Mouse (Mus musculus): ENCODE data around the gene Anxa4. TPM values are rescaled to one million over a fixed set of nuclear protein-coding genes. Genes with fewer than 3 reads are reported as not detected.

Anxa4 gene
- polyA plus RNA-seq, 1 experiment from 2014 or later: 4.6 TPM

DNA sequence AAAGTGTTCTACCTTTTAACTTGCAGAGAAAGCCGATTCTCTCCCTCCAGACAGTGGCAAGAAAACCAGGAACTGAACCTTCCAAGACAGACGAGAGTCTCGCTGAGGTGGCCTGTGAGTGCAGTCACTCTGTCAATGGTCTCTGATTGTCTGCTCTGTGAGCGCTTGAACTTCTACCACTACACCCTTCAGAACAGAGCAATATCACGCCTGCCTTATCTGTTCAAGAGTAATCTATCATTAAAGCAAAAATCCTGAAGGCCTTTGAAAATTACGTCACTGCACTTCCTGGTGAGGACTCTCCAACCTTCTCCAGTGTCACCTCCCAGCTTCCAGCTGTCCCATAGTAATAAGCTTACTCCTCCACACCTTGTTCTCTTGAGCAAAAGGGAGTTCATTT lies 18.4 kb downstream of the Anxa4 start:
- Histone ChIP-seq H3K9ac (ENCODE audit: low read depth, low read length) (no peak overlapping the region), H3K9me3 (replicated peaks; ENCODE audit: control insufficient read depth, low read length, poor library complexity, severe bottlenecking) (no peaks in the 10 kb centered on the region), H3K4me3 (ENCODE audit: low read depth, low read length) (no peak overlapping the region), H3K4me2 (ENCODE audit: low read length) (no peak overlapping the region), H3K27me3 (ENCODE audit: control insufficient read depth, insufficient read depth, low read depth, low read length) (no peaks in the 10 kb centered on the region), H3K4me1 (ENCODE audit: control insufficient read depth, insufficient read depth, low read length) (no peaks in the 10 kb centered on the region), H3K36me3 (ENCODE audit: control insufficient read depth, insufficient read depth, low read length) (no peaks in the 10 kb centered on the region), H3K27ac (ENCODE audit: low read length) (no peak overlapping the region)
- ATAC-seq: no peak
- WGBS: 87% methylated on average over 6 of the region's 6 CpGs

DNA sequence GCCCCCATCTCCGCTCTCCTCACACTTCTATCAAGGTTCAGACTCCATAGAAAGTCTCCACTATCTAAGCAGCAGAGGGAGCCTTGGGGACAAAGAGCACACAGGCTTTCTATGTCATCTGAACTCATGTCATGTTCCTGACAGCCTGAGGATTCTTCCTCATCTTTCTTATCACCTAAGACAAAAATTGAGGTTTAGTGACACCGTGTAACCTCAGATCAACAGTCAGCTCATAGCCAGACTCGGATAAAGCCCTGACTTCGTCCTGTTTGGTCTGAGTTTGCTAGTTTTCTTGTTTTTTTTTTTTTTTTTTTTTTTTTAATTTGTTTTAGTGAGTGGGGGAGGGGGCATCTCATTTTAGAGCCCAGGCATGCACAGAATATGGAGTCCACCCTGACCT lies 19.6 kb downstream of the Anxa4 start:
- Histone ChIP-seq H3K4me2 (ENCODE audit: low read length) (no peak overlapping the region), H3K4me3 (ENCODE audit: low read depth, low read length) (no peak overlapping the region), H3K27ac (ENCODE audit: low read length) (no peak overlapping the region), H3K9ac (ENCODE audit: low read depth, low read length) (no peak overlapping the region), H3K9me3 (replicated peaks; ENCODE audit: control insufficient read depth, low read length, poor library complexity, severe bottlenecking) (no peaks in the 10 kb centered on the region), H3K27me3 (ENCODE audit: control insufficient read depth, insufficient read depth, low read depth, low read length) (no peaks in the 10 kb centered on the region), H3K36me3 (ENCODE audit: control insufficient read depth, insufficient read depth, low read length) (no peaks in the 10 kb centered on the region), H3K4me1 (ENCODE audit: control insufficient read depth, insufficient read depth, low read length) (no peaks in the 10 kb centered on the region)
- no peak for ATAC-seq
- WGBS: 87% methylated on average over 4 of the region's 4 CpGs

- 81% methylated on average over 7 of the region's 7 CpGs for WGBS
- no peak for ATAC-seq
- no peak overlapping the region for H3K9ac ChIP-seq (ENCODE audit: low read depth, low read length)
These were observed 20.8 kb downstream of the Anxa4 start for GRCm38 (mm10) chr6:86772631-86773030.

GRCm38 (mm10) chr6:86768938-86769337 lies 24.4 kb downstream of the Anxa4 start:
- no peak overlapping the region for H3K27ac ChIP-seq (ENCODE audit: low read length)
- no peaks in the 10 kb centered on the region for H3K9me3 ChIP-seq (replicated peaks; ENCODE audit: control insufficient read depth, low read length, poor library complexity, severe bottlenecking)
- H3K4me3 ChIP-seq (ENCODE audit: low read depth, low read length): no peak overlapping the region
- WGBS: 83% methylated on average over 4 of the region's 4 CpGs
- no peak for ATAC-seq
- H3K27me3 ChIP-seq (ENCODE audit: control insufficient read depth, insufficient read depth, low read depth, low read length): no peaks in the 10 kb centered on the region
- H3K9ac ChIP-seq (ENCODE audit: low read depth, low read length): no peak overlapping the region
- no peaks in the 10 kb centered on the region for H3K36me3 ChIP-seq (ENCODE audit: control insufficient read depth, insufficient read depth, low read length)
- no peaks in the 10 kb centered on the region for H3K4me1 ChIP-seq (ENCODE audit: control insufficient read depth, insufficient read depth, low read length)
- no peak overlapping the region for H3K4me2 ChIP-seq (ENCODE audit: low read length)

More at GRCm38 (mm10) chr6:86772631-86773030, 20.8 kb downstream of the Anxa4 start:
- no peaks in the 10 kb centered on the region for H3K27me3 ChIP-seq (ENCODE audit: control insufficient read depth, insufficient read depth, low read depth, low read length)
- no peak overlapping the region for H3K4me2 ChIP-seq (ENCODE audit: low read length)
- no peaks in the 10 kb centered on the region for H3K4me1 ChIP-seq (ENCODE audit: control insufficient read depth, insufficient read depth, low read length)
- no peaks in the 10 kb centered on the region for H3K36me3 ChIP-seq (ENCODE audit: control insufficient read depth, insufficient read depth, low read length)
- no peak overlapping the region for H3K27ac ChIP-seq (ENCODE audit: low read length)
- H3K9me3 ChIP-seq (replicated peaks; ENCODE audit: control insufficient read depth, low read length, poor library complexity, severe bottlenecking): no peaks in the 10 kb centered on the region
- no peak overlapping the region for H3K4me3 ChIP-seq (ENCODE audit: low read depth, low read length)

DNA sequence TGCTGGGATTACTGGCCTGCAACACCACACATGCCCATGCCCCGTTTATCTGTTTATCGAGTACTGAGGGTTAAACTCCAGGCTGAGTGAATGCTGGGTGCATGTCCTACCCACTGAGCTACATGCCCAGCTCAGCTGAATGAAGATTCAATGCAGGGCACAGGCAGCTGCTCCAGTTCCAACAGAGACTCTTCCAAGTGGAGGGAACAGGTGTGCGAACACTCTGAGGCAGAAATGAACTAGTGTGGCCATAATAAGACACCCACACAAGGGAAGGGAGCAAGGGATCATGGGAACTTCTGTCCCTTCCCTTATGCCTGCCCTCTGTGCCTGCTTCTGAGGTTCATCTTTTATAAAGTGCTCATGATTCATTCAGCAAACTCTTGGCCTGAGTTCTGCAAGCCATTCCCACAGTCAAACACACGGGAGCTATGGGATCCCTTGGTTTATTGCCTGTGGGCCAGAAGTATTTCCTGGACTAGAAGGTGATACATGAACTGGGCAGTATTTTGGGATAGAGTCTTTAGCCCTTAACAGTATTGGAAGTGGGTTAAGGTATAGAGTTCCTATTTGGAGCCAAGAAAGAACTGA lies 25.1 kb downstream of the Anxa4 start:
- 90% methylated on average over 4 of the region's 4 CpGs for whole genome bisulfite sequencing
- H3K36me3 ChIP-seq (ENCODE audit: control insufficient read depth, insufficient read depth, low read length): no peaks in the 10 kb centered on the region
- H3K9ac ChIP-seq (ENCODE audit: low read depth, low read length): no peak overlapping the region
- no peak for ATAC-seq
- H3K4me2 ChIP-seq (ENCODE audit: low read length): no peak overlapping the region
- no peaks in the 10 kb centered on the region for H3K27me3 ChIP-seq (ENCODE audit: control insufficient read depth, insufficient read depth, low read depth, low read length)
- H3K4me1 ChIP-seq (ENCODE audit: control insufficient read depth, insufficient read depth, low read length): no peaks in the 10 kb centered on the region
- no peak overlapping the region for H3K4me3 ChIP-seq (ENCODE audit: low read depth, low read length)
- H3K27ac ChIP-seq (ENCODE audit: low read length): no peak overlapping the region
- H3K9me3 ChIP-seq (replicated peaks; ENCODE audit: control insufficient read depth, low read length, poor library complexity, severe bottlenecking): no peaks in the 10 kb centered on the region

- Histone ChIP-seq H3K27ac (ENCODE audit: low read length) (no peak overlapping the region), H3K4me3 (ENCODE audit: low read depth, low read length) (no peak overlapping the region), H3K4me2 (ENCODE audit: low read length) (no peak overlapping the region), H3K27me3 (ENCODE audit: control insufficient read depth, insufficient read depth, low read depth, low read length) (no peaks in the 10 kb centered on the region), H3K4me1 (ENCODE audit: control insufficient read depth, insufficient read depth, low read length) (no peaks in the 10 kb centered on the region), H3K9me3 (replicated peaks; ENCODE audit: control insufficient read depth, low read length, poor library complexity, severe bottlenecking) (no peaks in the 10 kb centered on the region), H3K36me3 (ENCODE audit: control insufficient read depth, insufficient read depth, low read length) (no peaks in the 10 kb centered on the region), H3K9ac (ENCODE audit: low read depth, low read length) (no peak overlapping the region)
- ATAC-seq: no peak
- 71% methylated on average over 3 of the region's 3 CpGs for WGBS
These were observed 25.9 kb downstream of the Anxa4 start for GRCm38 (mm10) chr6:86767465-86767864.

GRCm38 (mm10) chr6:86765637-86766059 lies 27.7 kb downstream of the Anxa4 start:
- no peak overlapping the region for H3K9ac ChIP-seq (ENCODE audit: low read depth, low read length)
- no peaks in the 10 kb centered on the region for H3K36me3 ChIP-seq (ENCODE audit: control insufficient read depth, insufficient read depth, low read length)
- no peaks in the 10 kb centered on the region for H3K9me3 ChIP-seq (replicated peaks; ENCODE audit: control insufficient read depth, low read length, poor library complexity, severe bottlenecking)
- WGBS: 80% methylated on average over 6 of the region's 6 CpGs
- no peak overlapping the region for H3K27ac ChIP-seq (ENCODE audit: low read length)
- no peaks in the 10 kb centered on the region for H3K27me3 ChIP-seq (ENCODE audit: control insufficient read depth, insufficient read depth, low read depth, low read length)
- no peak for ATAC-seq
- no peaks in the 10 kb centered on the region for H3K4me1 ChIP-seq (ENCODE audit: control insufficient read depth, insufficient read depth, low read length)
- no peak overlapping the region for H3K4me3 ChIP-seq (ENCODE audit: low read depth, low read length)
- H3K4me2 ChIP-seq (ENCODE audit: low read length): no peak overlapping the region

GRCm38 (mm10) chr6:86754105-86754863 lies 39.1 kb downstream of the Anxa4 start:
- no peak overlapping the region for H3K4me3 ChIP-seq (ENCODE audit: low read depth, low read length)
- H3K27me3 ChIP-seq (ENCODE audit: control insufficient read depth, insufficient read depth, low read depth, low read length): no peaks in the 10 kb centered on the region
- WGBS: 95% methylated on average over 10 of the region's 10 CpGs
- ATAC-seq: no peak
- H3K9ac ChIP-seq (ENCODE audit: low read depth, low read length): no peak overlapping the region
- H3K4me2 ChIP-seq (ENCODE audit: low read length): no peak overlapping the region
- H3K9me3 ChIP-seq (replicated peaks; ENCODE audit: control insufficient read depth, low read length, poor library complexity, severe bottlenecking): no peaks in the 10 kb centered on the region
- H3K27ac ChIP-seq (ENCODE audit: low read length): no peak overlapping the region
- H3K4me1 ChIP-seq (ENCODE audit: control insufficient read depth, insufficient read depth, low read length): no peaks in the 10 kb centered on the region
- no peaks in the 10 kb centered on the region for H3K36me3 ChIP-seq (ENCODE audit: control insufficient read depth, insufficient read depth, low read length)

GRCm38 (mm10) chr6:86752843-86753485 lies 40.4 kb downstream of the Anxa4 start:
- H3K9me3 ChIP-seq (replicated peaks; ENCODE audit: control insufficient read depth, low read length, poor library complexity, severe bottlenecking): no peaks in the 10 kb centered on the region
- no peak for ATAC-seq
- no peaks in the 10 kb centered on the region for H3K4me1 ChIP-seq (ENCODE audit: control insufficient read depth, insufficient read depth, low read length)
- no peak overlapping the region for H3K27ac ChIP-seq (ENCODE audit: low read length)
- H3K4me2 ChIP-seq (ENCODE audit: low read length): no peak overlapping the region
- no peak overlapping the region for H3K4me3 ChIP-seq (ENCODE audit: low read depth, low read length)
- 87% methylated on average over 5 of the region's 5 CpGs for WGBS
- no peaks in the 10 kb centered on the region for H3K36me3 ChIP-seq (ENCODE audit: control insufficient read depth, insufficient read depth, low read length)
- H3K27me3 ChIP-seq (ENCODE audit: control insufficient read depth, insufficient read depth, low read depth, low read length): no peaks in the 10 kb centered on the region
- H3K9ac ChIP-seq (ENCODE audit: low read depth, low read length): no peak overlapping the region

Measured in midbrain, embryonic 16.5 days (tissue).